Mouse (Mus musculus) limb, embryonic 12.5 days (tissue): ENCODE results near the gene Tmem100. TPM values are rescaled to one million over a fixed set of nuclear protein-coding genes. Genes with fewer than 3 reads are reported as not detected.
A peak's percentile ranks its signal among the peaks of the same experiment; 100 is the strongest.

ENCODE experiments used
- ATAC-seq: fragments of 200-750 bp; cut with Nextera tagmentation; 2 replicates; pipeline ENCODE4 v1.8.0; 2017; ENCODE audit warnings: low read depth, moderate TSS enrichment; ENCODE audit not compliant: insufficient number of reproducible peaks, insufficient read depth, low FRiP score, low TSS enrichment
- H3K27ac ChIP-seq: fragments of 300-500 bp; sonication (generic); 2 replicates; pipeline ENCODE4 v1.5.1; 2016; ENCODE audit warnings: mild to moderate bottlenecking, moderate library complexity
- H3K27me3 ChIP-seq: fragments of 300-500 bp; sonication (generic); 2 replicates; pipeline ENCODE4 v1.6.1; 2016; ENCODE audit warnings: mild to moderate bottlenecking, moderate library complexity
- H3K36me3 ChIP-seq: fragments of 300-500 bp; sonication (generic); 2 replicates; pipeline ENCODE4 v1.6.1; 2016; ENCODE audit warnings: mild to moderate bottlenecking, moderate library complexity
- H3K4me1 ChIP-seq: fragments of 300-500 bp; sonication (generic); replicated peaks from 2 replicates; pipeline ENCODE4 v1.6.1; 2016
- H3K4me2 ChIP-seq: fragments of 300-500 bp; sonication (generic); 2 replicates; pipeline ENCODE4 v1.6.1; 2016; ENCODE audit warnings: mild to moderate bottlenecking, moderate library complexity
- H3K4me3 ChIP-seq: fragments of 300-500 bp; sonication (generic); replicated peaks from 2 replicates; pipeline ENCODE4 v1.5.1; 2016; ENCODE audit warnings: mild to moderate bottlenecking
- H3K9ac ChIP-seq: fragments of 300-500 bp; sonication (generic); replicated peaks from 2 replicates; pipeline ENCODE4 v1.6.1; 2016; ENCODE audit warnings: mild to moderate bottlenecking, moderate library complexity
- H3K9me3 ChIP-seq: fragments of 300-500 bp; sonication (generic); 2 replicates; pipeline ENCODE4 v1.6.1; 2016; ENCODE audit warnings: mild to moderate bottlenecking, moderate library complexity
- WGBS: fragments of 180-500 bp; shearing (Covaris S2); methylation state at CpG from one replicate; pipeline ENCODE4 v1.1.7; 2016; 5-methylcytosine and 5-hydroxymethylcytosine counted together
- polyA plus RNA-seq: library from polyadenylated mRNA; unstranded; fragments of >200 nt; fragmentation: Nextera tagmentation; extraction: Ambion mirVana; gene quantifications from 2 replicates; pipeline ENCODE4 v1.2.1, GENCODE M21; 2016

The Tmem100 gene
- polyA plus RNA-seq, 1 experiment from 2014 or later = 8.4 TPM

DNA sequence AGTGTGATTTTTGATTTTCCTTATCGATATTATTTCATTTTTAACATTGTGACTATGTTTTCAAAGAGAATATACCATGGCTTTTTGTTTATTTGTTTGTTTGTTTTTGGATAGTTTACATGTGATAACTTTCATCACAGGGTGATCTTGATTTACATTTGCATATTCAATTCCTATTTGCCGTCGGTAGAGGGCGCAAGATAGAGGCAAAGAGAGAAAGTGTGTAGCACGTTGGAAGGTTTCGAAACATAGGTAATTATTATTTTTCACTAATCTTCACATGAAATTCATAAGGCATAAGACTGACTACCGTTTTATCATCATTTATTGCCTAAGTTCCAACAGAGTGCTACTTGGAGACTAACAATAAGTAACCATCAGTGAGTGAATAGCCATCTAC is 11.0 kb upstream of the Tmem100 start:
- Histone ChIP-seq H3K9ac (no peak overlapping the region), H3K36me3 (no peaks in the 10 kb centered on the region), H3K27ac (no peak overlapping the region), H3K4me3 (no peak overlapping the region), H3K9me3 (no peaks in the 10 kb centered on the region), H3K4me1 (peaks cover 3% of the 10 kb centered on the region; the same call in 1 of the 2 replicates), H3K4me2 (no peak overlapping the region), H3K27me3 (no peaks in the 10 kb centered on the region)
- no peak for ATAC-seq
- WGBS = 21% methylated on average over 7 of the region's 7 CpGs

DNA sequence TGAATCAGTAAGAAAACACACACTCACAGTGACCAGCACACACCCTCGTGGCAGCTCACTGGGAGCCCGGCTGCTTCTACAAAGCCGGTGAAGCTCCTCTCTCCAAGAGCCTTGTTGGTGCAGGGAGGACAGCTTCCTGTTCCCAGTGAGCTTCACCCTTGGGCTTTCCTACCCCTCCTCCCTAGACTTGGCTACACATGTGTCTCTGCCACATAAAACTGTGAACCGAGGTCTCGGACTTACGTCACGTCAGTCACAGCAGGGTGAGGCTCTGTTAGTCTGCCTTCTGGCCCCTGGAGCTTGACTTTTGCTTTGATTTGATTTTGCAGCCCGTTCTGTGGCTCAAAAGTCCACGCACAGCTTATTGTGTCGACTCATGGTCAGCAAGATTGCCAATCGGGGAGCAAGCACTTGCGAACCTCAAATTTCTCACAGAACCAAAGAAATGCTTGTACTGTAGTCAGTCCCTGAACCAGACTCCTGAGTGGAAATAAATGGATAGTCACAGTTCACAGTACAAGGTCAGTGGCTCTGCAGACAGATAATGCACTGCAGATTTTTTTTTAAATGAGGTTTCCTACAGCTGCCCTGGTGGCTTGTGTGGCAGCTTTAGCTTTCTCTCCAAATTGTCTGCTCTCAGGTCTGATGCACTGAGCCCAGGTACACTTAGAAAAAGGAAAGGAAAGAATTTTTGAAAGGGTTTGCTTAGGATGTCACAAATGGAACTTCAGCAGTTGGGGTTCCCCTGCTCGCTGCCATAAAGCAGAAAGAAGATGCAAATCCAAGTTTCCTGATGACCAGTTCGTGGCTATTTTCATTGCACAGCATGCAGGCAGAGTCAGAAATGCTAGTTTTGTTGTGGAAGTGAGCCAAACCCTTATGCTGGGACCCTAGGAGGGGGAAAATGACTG is 4.0 kb upstream of the Tmem100 start:
- no peak for ATAC-seq
- Histone ChIP-seq H3K27me3 (peaks cover 5% of the 10 kb centered on the region; the same call in 1 of the 2 replicates), H3K9ac (0 out of 2 replicates have a peak overlapping the region, but pooled peaks have one; percentile 18), H3K4me2 (no peak overlapping the region), H3K9me3 (no peaks in the 10 kb centered on the region), H3K4me3 (no peak overlapping the region), H3K27ac (no peak overlapping the region), H3K36me3 (no peaks in the 10 kb centered on the region), H3K4me1 (peaks cover 31% of the 10 kb centered on the region)
- 34% methylated on average over 14 of the region's 14 CpGs for WGBS

DNA sequence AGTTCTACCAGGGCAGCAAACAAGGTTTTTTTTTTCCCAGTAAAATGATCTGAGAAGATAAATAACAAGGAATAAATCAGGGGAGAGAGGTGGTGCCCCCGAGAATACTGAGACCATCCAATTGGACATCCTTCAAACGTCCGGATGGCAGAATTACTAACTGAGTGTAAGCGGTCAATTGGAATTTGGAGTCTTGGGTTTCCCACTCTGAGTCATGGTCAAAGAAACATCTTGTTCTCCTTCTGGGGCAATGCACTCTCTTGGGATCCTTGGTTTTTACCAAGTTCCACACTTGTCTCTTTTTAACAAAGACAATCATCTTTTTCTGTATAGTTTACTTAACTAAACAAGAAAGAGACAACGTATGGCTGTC is 3.4 kb upstream of the Tmem100 start:
- Histone ChIP-seq H3K36me3 (no peaks in the 10 kb centered on the region), H3K4me2 (no peak overlapping the region), H3K27ac (no peak overlapping the region), H3K4me1 (peaks cover 36% of the 10 kb centered on the region), H3K27me3 (peaks cover 11% of the 10 kb centered on the region), H3K9me3 (no peaks in the 10 kb centered on the region), H3K4me3 (no peak overlapping the region), H3K9ac (no peak overlapping the region)
- WGBS = 51% methylated on average over 5 of the region's 5 CpGs
- no peak for ATAC-seq

DNA sequence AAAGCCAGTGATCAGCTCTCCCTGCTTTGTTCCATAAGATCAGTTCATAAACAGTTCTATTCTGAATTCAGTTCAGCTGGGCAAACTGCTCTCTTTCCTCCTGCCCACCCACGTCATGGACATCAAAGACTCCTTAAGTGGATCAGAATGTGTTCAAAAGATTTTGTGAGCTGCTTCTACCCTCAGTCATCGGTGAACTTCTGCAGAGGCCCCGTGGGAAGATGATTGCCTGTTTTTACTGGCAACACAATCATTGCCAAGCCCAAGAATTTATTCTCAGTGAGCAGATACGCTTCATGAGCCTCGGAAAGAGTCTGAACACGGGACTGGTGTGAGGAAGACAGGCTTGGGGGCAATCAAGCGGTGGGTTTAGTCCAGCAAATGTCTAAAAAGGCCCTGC is 2.9 kb upstream of the Tmem100 start:
- ATAC-seq = no peak
- Histone ChIP-seq H3K4me1 (peaks cover 36% of the 10 kb centered on the region), H3K4me3 (no peak overlapping the region), H3K9ac (no peak overlapping the region), H3K27ac (no peak overlapping the region), H3K36me3 (no peaks in the 10 kb centered on the region), H3K4me2 (no peak overlapping the region), H3K9me3 (no peaks in the 10 kb centered on the region), H3K27me3 (peaks cover 16% of the 10 kb centered on the region)
- WGBS = 34% methylated on average over 7 of the region's 7 CpGs

DNA sequence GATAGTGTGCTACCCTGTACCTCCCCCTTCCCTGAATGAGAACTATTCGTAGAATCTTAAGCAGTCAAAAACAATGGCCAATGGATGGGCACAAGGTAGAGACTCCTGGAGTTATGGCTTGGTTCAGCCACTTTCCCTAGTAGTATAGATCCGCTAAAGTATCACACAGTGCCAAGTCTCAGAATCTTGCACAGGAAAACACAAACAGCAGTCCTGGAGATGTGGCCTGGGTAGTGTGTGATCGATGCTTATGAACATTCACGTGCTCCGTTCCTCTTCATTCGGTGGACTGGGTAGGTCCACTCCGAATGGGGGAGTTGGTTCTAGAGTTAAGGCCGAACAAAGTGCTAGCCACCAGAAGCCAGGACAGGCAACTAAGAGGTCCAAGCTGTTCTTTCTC is 1.4 kb upstream of the Tmem100 start:
- Histone ChIP-seq H3K9ac (no peak overlapping the region), H3K36me3 (no peaks in the 10 kb centered on the region), H3K27me3 (peaks cover 17% of the 10 kb centered on the region), H3K27ac (no peak overlapping the region), H3K4me3 (no peak overlapping the region), H3K4me1 (peaks cover 39% of the 10 kb centered on the region), H3K9me3 (no peaks in the 10 kb centered on the region), H3K4me2 (no peak overlapping the region)
- WGBS = 94% methylated on average over 8 of the region's 8 CpGs
- ATAC-seq = no peak

DNA sequence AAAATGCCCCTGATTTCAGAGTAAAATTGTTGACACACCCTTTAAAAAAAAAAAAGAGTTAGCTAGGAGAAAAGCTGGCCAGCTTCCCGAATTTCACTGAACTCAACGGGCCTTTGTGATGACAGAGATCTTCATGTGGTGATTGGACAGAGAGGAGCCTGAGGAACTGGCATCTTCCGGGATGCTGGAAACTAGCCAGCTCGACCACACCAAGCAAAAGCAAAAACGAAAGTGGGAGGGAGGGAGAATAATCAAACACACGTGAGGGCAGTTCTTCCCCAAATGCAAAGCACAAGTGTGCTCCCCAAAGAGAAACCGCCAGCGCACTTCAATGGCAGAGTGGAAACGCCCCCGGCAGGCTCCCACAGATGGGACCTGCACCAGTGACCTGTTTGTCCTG is 794 bp upstream of the Tmem100 start:
- no peak overlapping the region for H3K9ac ChIP-seq
- 26% methylated on average over 10 of the region's 10 CpGs for WGBS
- peaks cover 17% of the 10 kb centered on the region for H3K27me3 ChIP-seq
- peaks cover 39% of the 10 kb centered on the region for H3K4me1 ChIP-seq
- H3K9me3 ChIP-seq = no peaks in the 10 kb centered on the region
- H3K4me3 ChIP-seq = peak overlapping the region; percentile 24
- H3K4me2 ChIP-seq = peak overlapping the region; percentile 60
- no peaks in the 10 kb centered on the region for H3K36me3 ChIP-seq
- no peak for ATAC-seq
- H3K27ac ChIP-seq = 0 out of 2 replicates have a peak overlapping the region, but pooled peaks have one; percentile 35

DNA sequence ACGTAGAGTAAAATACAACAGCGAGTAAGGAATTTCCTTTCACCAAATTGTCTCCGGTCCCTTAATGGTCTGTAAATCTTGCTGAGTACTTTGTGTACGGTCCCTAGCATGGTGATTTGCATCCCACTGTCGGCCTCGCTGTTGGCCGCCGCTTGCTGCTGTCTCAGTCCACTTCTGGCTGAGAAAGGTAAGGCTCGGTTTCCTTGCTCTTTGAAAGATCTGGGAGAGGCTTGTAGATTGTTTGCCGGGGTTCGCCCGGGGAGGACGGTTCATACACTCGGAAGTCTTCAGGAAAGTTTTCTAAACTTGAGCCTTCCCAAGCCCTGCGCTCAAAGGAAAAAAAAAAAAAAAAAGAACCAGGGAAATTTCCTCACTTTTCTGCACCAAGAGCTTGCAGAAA is 409 bp downstream of the Tmem100 start:
- H3K4me2 ChIP-seq = peak overlapping the region; percentile 60
- H3K27ac ChIP-seq = no peak overlapping the region
- H3K36me3 ChIP-seq = no peaks in the 10 kb centered on the region
- no peaks in the 10 kb centered on the region for H3K9me3 ChIP-seq
- peaks cover 22% of the 10 kb centered on the region for H3K27me3 ChIP-seq
- WGBS = under 1% methylated on average over 15 of the region's 15 CpGs
- ATAC-seq = no peak
- H3K4me3 ChIP-seq = peak overlapping the region; percentile 40
- peak overlapping the region; percentile 47; the same call in 1 of the 2 replicates for H3K9ac ChIP-seq
- H3K4me1 ChIP-seq = peaks cover 39% of the 10 kb centered on the region

DNA sequence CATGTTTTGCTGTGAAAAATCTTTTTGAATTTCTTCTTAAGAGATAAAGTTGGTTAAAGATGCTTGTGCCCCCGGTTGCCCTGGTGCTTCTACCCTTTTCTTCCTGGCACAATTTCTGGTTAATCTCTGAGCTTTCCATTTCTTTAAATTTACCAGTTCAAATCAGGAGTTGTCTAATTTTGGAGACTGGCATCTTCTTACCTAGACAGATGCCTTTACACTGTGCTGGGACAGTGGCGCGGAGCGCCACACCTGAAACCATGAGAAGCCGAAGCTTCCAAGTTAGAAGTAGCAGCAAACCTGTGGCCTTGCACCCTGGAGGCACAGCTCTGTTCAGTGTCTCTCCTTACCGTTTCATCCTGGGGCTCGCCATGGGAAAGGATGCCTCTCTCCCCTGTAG is 928 bp downstream of the Tmem100 start:
- Histone ChIP-seq H3K9me3 (no peaks in the 10 kb centered on the region), H3K27ac (no peak overlapping the region), H3K4me2 (peak overlapping the region; percentile 60), H3K4me1 (peaks cover 34% of the 10 kb centered on the region), H3K4me3 (peak overlapping the region; percentile 40), H3K36me3 (no peaks in the 10 kb centered on the region), H3K9ac (peak overlapping the region; percentile 47; the same call in 1 of the 2 replicates), H3K27me3 (peaks cover 22% of the 10 kb centered on the region)
- ATAC-seq = no peak
- 23% methylated on average over 7 of the region's 7 CpGs for WGBS

DNA sequence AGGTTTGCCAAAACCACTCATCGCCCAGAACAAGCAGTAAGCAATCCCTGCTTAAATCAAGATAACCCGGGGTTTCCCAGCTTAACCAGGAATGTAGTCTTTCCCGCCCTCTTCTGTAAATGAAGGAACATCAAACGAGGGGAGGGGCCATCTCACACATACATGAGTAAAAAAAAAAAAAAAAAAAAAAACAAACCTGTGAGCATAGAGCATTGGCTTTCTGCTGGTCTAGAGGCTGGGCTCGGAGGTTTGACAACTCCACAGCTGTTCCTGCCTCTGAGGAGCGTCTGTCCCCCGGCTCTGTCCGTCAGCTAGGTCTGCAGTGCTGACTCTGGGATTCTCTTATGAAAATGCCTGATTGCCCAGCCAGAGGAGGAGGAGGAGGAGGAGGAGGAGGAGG is 2.7 kb downstream of the Tmem100 start:
- H3K27me3 ChIP-seq = peaks cover 22% of the 10 kb centered on the region
- no peak overlapping the region for H3K27ac ChIP-seq
- no peak for ATAC-seq
- no peaks in the 10 kb centered on the region for H3K9me3 ChIP-seq
- H3K4me1 ChIP-seq = peaks cover 22% of the 10 kb centered on the region
- H3K9ac ChIP-seq = peak overlapping the region; percentile 24; the same call in 1 of the 2 replicates
- 6% methylated on average over 8 of the region's 8 CpGs for WGBS
- peak overlapping the region; percentile 21 for H3K4me3 ChIP-seq
- H3K4me2 ChIP-seq = peak overlapping the region; percentile 42
- peaks cover 7% of the 10 kb centered on the region for H3K36me3 ChIP-seq

DNA sequence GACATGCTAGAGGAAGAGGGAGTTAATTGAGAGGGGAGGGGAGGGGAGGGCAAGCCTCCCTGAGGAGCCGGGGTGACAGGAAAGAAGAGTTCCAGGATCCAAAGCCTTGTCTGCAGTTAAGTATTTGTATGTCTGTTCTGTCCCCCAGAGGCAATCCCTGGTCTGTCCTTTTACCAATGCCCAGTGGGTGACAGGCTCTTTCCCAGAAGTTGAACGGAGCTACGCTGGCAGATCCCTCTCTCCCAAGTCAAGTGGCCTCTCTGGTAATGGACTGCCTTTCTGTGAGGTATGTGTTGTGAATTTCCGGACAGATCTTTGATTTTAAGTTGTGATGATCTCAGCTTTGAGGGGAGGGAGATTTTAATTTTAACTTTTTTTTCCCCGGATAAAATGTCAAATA is 3.3 kb downstream of the Tmem100 start:
- H3K9ac ChIP-seq = no peak overlapping the region
- H3K27me3 ChIP-seq = peaks cover 22% of the 10 kb centered on the region
- WGBS = 42% methylated on average over 5 of the region's 5 CpGs
- H3K4me2 ChIP-seq = peak overlapping the region; percentile 42
- H3K4me3 ChIP-seq = peak overlapping the region; percentile 21
- no peaks in the 10 kb centered on the region for H3K9me3 ChIP-seq
- H3K36me3 ChIP-seq = peaks cover 7% of the 10 kb centered on the region
- no peak for ATAC-seq
- H3K27ac ChIP-seq = no peak overlapping the region
- H3K4me1 ChIP-seq = peaks cover 22% of the 10 kb centered on the region

DNA sequence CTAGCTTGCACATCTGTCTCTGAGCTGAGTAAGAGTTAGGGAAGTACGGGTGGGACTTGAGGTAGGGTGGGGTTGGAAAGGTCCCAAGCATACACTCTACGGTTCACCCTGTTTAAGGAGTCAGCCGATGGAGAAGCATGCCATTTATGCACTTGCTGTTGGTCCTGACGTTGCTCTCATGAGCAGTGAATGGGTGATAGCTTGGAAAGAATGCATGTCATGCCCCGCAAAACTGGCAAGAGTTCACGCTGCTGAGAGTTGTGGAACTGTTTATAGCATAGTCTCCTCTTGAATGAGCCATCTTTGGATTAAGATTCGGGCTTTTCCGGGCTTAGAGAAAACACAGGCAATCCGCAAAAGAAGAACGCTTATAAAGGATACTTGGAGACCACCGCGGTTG is 4.5 kb downstream of the Tmem100 start:
- Histone ChIP-seq H3K9me3 (no peaks in the 10 kb centered on the region), H3K9ac (no peak overlapping the region), H3K27me3 (peaks cover 20% of the 10 kb centered on the region), H3K4me3 (no peak overlapping the region), H3K4me2 (no peak overlapping the region), H3K27ac (no peak overlapping the region), H3K4me1 (peaks cover 18% of the 10 kb centered on the region), H3K36me3 (peaks cover 7% of the 10 kb centered on the region)
- ATAC-seq = no peak
- WGBS = 91% methylated on average over 12 of the region's 12 CpGs
